Mouse (Mus musculus) forebrain, embryonic 10.5 days (tissue): ENCODE measurements around the gene Shmt2. TPM values are rescaled to one million over a fixed set of nuclear protein-coding genes. Genes with fewer than 3 reads are reported as not detected.

Source experiments
- DNase-seq: peaks from one replicate; pipeline ENCODE4 v3.0.0-alpha.2; 2017; ENCODE audit warnings: low spot score; ENCODE audit errors: extremely low spot score
- H3K27ac ChIP-seq: fragments of 300-500 bp; sonication (generic); 2 replicates; pipeline ENCODE4 v1.5.1; 2016; ENCODE audit warnings: mild to moderate bottlenecking
- H3K27me3 ChIP-seq: fragments of 300-500 bp; sonication (generic); 2 replicates; pipeline ENCODE4 v1.6.1; 2016; ENCODE audit warnings: mild to moderate bottlenecking; ENCODE audit not compliant: poor library complexity, severe bottlenecking
- H3K36me3 ChIP-seq: fragments of 300-500 bp; sonication (generic); replicated peaks from 2 replicates; pipeline ENCODE4 v1.6.1; 2016; ENCODE audit warnings: mild to moderate bottlenecking, moderate library complexity
- H3K4me1 ChIP-seq: fragments of 300-500 bp; sonication (generic); 2 replicates; pipeline ENCODE4 v1.6.1; 2016
- H3K4me3 ChIP-seq: fragments of 300-500 bp; sonication (generic); 2 replicates; pipeline ENCODE4 v1.5.1; 2016; ENCODE audit warnings: mild to moderate bottlenecking, moderate library complexity
- H3K9me3 ChIP-seq: fragments of 300-500 bp; sonication (generic); 2 replicates; pipeline ENCODE4 v1.6.1; 2016; ENCODE audit warnings: mild to moderate bottlenecking, moderate library complexity
- WGBS: fragments of 180-500 bp; shearing (Covaris S2); methylation state at CpG from one replicate; pipeline ENCODE4 v1.1.7; 2016; 5-methylcytosine and 5-hydroxymethylcytosine counted together
- polyA plus RNA-seq: library from polyadenylated mRNA; unstranded; fragments of >200 nt; fragmentation: Nextera tagmentation; extraction: Ambion mirVana; gene quantifications from 2 replicates; pipeline ENCODE4 v1.2.1, GENCODE M21; 2016

The Shmt2 gene
- polyA plus RNA-seq, 1 experiment from 2014 or later: 129 TPM

DNA sequence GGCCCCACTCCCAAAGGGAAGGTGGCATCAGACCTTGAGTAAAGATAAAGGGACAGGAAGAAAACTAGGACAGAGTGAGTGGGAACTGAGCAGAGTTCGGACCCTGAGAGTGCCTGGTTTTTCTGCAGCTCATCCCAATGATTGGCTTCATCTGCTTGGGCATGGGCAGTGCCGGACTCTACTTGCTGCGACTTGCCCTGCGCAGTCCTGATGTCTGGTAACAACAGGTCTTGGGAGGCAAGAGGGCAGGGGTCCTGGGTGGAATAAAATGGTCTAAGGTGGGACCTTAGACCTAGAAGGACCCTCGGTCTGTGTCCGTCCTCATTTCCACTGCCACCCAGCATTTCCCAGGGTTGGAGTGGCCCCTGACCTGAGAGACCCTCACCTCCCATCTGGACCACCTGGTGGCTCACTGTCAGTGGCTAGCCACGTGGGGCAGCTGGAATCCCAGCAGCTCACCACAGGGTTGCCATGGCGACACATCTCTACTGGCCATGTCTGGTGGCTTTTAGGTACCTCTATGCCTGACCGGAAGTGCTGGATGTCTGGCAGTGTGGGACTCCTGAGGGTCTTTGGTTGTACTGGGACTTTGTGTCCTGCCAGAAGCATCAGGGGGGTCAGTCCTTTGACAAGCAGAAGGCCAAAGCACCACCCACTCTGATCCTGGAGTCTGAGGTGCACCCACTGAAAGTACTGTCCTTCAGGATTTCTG is 6.8 kb downstream of the Shmt2 start:
- H3K36me3 ChIP-seq: peaks cover 36% of the 10 kb centered on the region
- peaks cover 11% of the 10 kb centered on the region; the same call in 1 of the 2 replicates for H3K9me3 ChIP-seq
- DNase-seq: no peak
- peaks cover 83% of the 10 kb centered on the region for H3K4me1 ChIP-seq
- peak overlapping the region; percentile 40 for H3K4me3 ChIP-seq
- 26% methylated on average over 9 of the region's 9 CpGs for WGBS
- H3K27ac ChIP-seq: peak overlapping the region; percentile 83
- H3K27me3 ChIP-seq: peaks cover 100% of the 10 kb centered on the region

DNA sequence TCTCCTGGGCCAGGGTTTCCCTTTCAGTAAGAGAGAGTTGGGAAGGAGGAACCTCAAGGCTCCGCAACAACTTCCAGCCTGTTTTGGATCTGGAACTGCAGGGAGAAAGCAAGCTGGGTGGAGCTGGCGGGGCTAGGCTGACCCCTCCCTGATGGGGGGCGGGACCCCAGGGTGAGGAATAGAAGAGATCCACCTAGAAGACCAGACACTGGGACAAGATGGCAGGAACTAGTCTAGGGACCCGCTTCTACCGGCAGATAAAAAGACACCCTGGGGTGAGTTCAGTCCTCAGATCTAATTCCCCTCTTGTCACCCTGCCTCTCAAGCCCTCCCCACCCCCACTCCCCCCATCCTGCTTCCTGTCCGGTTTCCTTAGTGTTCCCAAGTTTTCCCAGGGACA is 7.5 kb downstream of the Shmt2 start, which contains the start of gene Ndufa4l2:
Gene Ndufa4l2, plus strand, starts transcription at position 204 of the 400 bp plus-strand sequence.
- Histone ChIP-seq H3K4me1 (peaks cover 83% of the 10 kb centered on the region), H3K9me3 (peaks cover 9% of the 10 kb centered on the region; the same call in 1 of the 2 replicates), H3K27me3 (peaks cover 100% of the 10 kb centered on the region), H3K27ac (peak within 1 kb of the TSS; percentile 83), H3K4me3 (peak within 1 kb of the TSS; percentile 56), H3K36me3 (peaks cover 29% of the 10 kb centered on the region)
- 3% methylated on average over 6 of the region's 6 CpGs for WGBS
- DNase-seq: peak; percentile 15

DNA sequence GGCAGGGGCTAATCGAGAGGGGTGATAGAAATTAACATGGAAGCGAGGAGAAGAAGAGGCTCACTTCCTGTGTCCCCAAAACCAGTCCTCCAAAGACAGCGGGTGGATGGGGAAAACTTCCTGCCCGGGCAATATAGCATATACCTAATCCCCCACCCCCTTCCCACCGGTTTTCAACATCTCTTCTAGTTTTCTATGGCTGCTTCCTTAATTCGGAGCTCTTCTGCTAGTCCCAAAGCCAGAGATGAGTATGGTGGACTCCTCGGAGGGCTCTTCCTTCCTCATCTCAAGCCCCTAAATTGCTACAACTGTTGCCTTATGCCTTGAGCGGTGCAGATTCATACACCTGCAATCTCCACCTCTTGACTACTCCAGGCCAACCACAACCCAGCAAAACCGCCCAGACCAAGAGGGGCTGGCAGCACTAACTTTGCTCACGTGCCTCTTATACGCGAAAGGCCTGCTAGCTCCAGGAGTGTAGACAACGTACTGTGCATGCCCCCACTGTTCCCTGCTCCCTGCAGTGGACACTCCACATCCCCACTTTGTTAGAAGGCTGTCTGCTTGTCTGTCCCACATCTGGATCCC is 8.0 kb downstream of the Shmt2 start:
- peak overlapping the region; percentile 56 for H3K4me3 ChIP-seq
- DNase-seq: peak; percentile 21

DNA sequence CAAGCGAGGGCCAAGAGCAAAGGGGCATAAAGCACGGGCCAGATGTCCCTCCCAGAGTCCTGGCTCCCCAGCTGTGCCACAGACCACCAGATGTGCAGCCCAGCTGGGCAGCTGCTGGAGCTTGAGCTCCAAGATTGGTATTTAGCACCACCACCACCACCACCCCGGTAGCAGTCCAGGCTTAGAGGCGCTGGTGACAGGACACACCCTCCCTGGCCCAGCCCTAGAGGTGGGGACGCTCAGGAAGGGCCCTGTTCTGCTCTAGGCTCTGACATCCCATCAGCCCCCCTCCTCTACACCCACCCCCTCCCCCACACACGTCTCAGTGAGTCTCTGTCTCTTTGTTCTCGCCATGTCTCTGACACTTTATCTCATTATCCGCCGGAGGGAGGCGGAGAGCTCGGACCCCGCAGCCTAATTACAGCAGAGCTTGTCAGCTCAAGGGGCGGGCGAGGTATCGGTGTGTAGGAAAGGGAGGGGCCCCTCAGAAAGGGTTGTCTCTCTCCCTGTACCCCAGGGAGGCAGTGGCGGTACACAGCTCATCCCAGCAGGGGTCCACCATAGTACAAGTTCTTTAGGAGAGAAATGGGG is 8.6 kb downstream of the Shmt2 start:
- Histone ChIP-seq H3K4me1 (peaks cover 95% of the 10 kb centered on the region), H3K9me3 (no peaks in the 10 kb centered on the region; the same call in 1 of the 2 replicates), H3K4me3 (peak overlapping the region; percentile 56), H3K27me3 (peaks cover 100% of the 10 kb centered on the region), H3K36me3 (peaks cover 17% of the 10 kb centered on the region), H3K27ac (peak overlapping the region; percentile 83)
- WGBS: under 1% methylated on average over 16 of the region's 16 CpGs
- peak; percentile 65 for DNase-seq

More for the DNA sequence above, 8.0 kb downstream of the Shmt2 start:
- Histone ChIP-seq H3K9me3 (peaks cover 4% of the 10 kb centered on the region; the same call in 1 of the 2 replicates), H3K36me3 (peaks cover 24% of the 10 kb centered on the region), H3K27me3 (peaks cover 100% of the 10 kb centered on the region), H3K4me1 (peaks cover 89% of the 10 kb centered on the region), H3K27ac (peak overlapping the region; percentile 83)
- WGBS: 7% methylated on average over 13 of the region's 13 CpGs

DNA sequence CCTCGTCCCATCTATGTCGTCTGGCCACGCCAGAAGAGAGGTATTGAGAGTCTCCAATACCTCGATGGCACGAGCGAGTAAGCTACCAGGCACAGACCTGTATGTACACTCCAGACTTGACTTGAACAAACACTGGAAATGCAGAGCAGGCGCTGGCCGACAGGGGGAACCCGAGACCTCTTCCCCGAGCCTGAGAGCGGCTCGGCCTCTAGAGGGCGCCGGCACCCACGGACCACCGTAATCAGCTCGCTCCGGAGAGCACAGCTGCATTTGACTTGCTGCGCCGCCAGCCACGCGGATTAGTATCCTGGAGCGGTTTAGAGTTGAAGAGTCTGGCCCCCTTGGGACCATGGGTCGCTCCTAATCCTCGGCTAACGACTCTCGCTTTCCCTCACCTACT is 9.4 kb downstream of the Shmt2 start:
- H3K27me3 ChIP-seq: peaks cover 100% of the 10 kb centered on the region
- whole genome bisulfite sequencing: under 1% methylated on average over 27 of the region's 27 CpGs
- H3K4me1 ChIP-seq: peaks cover 100% of the 10 kb centered on the region
- H3K9me3 ChIP-seq: no peaks in the 10 kb centered on the region
- H3K36me3 ChIP-seq: peaks cover 10% of the 10 kb centered on the region
- peak; percentile 95 for DNase-seq
- H3K27ac ChIP-seq: peak overlapping the region; percentile 83
- peak overlapping the region; percentile 56 for H3K4me3 ChIP-seq

DNA sequence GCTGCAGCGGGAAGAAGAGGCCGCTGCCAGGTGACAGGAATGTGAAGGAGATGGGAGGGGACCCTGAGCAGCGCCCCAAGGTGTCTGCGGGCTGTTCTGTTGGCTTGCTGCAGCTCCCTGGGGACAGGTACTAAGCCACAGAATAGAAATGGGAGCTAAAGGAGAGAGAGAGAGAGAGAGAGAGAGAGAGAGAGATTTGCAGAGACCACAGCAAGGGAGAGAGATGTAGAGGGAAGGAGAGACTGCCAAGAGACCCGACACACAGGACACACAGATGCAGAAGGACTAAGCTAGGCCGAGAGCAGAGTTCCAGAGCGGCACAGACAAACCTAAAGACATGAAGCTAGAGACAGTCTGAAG is 10.0 kb downstream of the Shmt2 start:
- Histone ChIP-seq H3K27ac (peak overlapping the region; percentile 83), H3K27me3 (peaks cover 100% of the 10 kb centered on the region), H3K4me1 (peaks cover 98% of the 10 kb centered on the region), H3K36me3 (peaks cover 4% of the 10 kb centered on the region), H3K4me3 (peak overlapping the region; percentile 56), H3K9me3 (no peaks in the 10 kb centered on the region)
- no peak for DNase-seq
- WGBS: 3% methylated on average over 7 of the region's 7 CpGs

DNA sequence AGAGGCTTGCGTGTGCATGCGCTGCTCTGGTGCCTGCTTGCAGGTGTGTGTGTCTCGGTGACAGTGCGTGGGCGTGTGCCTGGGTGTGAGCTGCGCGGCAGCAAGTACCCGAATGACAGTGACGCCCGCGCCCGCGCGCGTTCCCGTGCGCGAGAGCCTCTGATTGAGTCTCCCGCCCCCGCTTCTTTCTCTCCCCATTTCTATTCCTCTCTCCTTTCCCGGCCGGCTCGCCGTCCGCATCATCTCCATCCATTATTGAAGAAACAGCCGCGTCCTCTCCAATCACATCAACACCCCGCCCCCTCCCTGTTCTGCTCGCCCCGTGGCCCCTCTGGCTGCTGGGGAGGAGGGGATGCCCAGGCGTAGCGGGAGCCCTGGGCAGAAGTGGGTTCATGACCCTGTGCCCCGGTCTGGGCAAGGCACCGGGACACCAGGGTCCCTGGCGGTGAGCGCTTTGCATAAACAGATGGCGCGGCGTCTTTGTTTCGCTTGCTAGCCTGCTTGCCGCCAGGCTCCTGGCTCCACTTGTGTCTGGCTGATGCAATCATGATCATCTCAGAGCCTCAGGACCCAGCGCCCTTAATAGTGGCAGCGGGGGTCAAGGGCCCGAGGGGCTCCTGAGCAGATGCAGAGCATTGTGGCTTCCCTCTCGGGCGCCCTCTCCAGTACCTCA is 10.5 kb downstream of the Shmt2 start:
- under 1% methylated on average over 46 of the region's 46 CpGs for WGBS
- DNase-seq: peak; percentile 66
- H3K27ac ChIP-seq: peak overlapping the region; percentile 83
- peaks cover 100% of the 10 kb centered on the region for H3K27me3 ChIP-seq
- no peaks in the 10 kb centered on the region; the same call in 1 of the 2 replicates for H3K36me3 ChIP-seq
- peak overlapping the region; percentile 56 for H3K4me3 ChIP-seq
- peaks cover 93% of the 10 kb centered on the region for H3K4me1 ChIP-seq
- no peaks in the 10 kb centered on the region for H3K9me3 ChIP-seq

DNA sequence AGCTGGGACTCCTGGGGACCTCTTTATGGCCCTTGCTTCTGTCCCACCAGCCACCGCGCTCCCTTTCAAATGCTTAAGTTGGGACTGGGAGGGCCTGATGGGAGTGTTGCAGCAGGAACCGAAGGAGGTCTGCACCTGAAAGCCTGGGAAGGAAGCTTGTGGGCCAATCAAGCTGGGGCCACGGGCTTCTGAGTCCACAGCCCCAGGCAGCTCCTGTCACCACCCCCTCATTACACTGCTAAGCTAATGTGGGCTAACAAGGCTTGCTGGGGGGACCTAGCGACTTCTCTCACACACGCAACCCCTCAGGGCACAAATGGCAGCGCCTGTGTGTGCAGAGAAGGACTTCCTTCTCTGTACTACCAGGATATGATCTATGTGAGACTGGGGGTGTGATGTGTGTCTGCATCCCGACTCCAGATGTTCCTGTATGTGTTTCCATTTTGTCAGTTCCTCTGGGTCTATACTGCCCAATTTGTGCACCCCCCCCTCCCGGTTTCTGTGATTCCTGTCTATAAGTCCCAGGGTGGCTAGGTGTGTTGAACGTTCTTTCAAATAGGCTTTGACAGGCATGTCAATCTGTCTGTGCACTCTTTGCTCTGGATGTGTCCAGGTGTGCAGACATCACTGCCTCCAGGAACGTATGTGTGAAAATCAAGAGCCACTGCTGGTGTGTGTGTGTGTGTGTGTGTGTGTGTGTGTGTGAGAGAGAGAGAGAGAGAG is 11.2 kb downstream of the Shmt2 start:
- Histone ChIP-seq H3K27me3 (peaks cover 100% of the 10 kb centered on the region), H3K9me3 (no peaks in the 10 kb centered on the region), H3K27ac (peak overlapping the region; percentile 83), H3K4me1 (peaks cover 86% of the 10 kb centered on the region), H3K4me3 (peak overlapping the region; percentile 56), H3K36me3 (no peaks in the 10 kb centered on the region)
- DNase-seq: peak; percentile 42
- WGBS: 5% methylated on average over 11 of the region's 11 CpGs

DNA sequence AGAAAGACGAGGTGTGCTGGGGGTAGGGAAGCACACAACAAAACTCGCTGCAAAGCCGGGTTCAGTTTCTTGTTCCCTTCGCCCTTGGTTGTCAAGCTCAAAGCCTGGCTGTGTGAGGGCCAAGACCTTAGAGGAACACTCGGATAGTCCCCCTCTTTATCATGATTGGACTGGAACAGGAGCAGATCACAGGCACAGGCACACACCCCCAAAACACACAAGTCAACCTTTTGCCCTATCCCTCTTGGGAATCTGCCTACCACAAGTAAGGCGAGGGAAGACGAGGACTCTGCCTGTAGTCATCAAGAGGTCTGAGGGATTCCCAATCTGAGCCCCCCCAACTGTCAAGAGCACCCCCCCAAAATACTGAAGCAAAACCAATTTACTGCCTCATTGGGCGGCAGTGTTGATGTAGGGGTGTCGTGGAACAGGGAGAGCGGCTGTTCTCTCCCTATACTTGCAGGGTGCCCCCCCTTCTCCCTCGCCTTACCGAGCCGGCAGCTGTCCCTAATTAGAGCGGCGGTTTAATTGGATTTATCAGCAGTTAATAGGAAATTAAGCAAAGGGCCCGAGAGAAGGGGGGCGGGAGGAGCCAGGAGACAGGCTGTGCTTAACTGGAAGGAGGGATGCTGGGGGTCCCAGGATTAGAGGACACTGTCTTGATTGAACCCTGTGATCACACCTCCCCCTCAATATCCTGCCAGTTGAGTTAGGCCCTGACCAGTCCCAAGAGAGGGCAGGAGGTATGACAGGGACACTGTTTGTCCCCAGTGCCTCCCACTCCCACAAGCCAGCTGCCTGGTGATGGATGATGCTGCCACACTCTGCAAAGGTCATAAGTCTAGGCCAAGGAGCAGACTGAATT is 12.2 kb downstream of the Shmt2 start:
- H3K36me3 ChIP-seq: no peaks in the 10 kb centered on the region
- peaks cover 99% of the 10 kb centered on the region for H3K27me3 ChIP-seq
- H3K9me3 ChIP-seq: no peaks in the 10 kb centered on the region
- H3K27ac ChIP-seq: peak overlapping the region; percentile 83
- H3K4me1 ChIP-seq: peaks cover 76% of the 10 kb centered on the region
- WGBS: 2% methylated on average over 17 of the region's 17 CpGs
- peak overlapping the region; percentile 56 for H3K4me3 ChIP-seq
- DNase-seq: peak; percentile 36

DNA sequence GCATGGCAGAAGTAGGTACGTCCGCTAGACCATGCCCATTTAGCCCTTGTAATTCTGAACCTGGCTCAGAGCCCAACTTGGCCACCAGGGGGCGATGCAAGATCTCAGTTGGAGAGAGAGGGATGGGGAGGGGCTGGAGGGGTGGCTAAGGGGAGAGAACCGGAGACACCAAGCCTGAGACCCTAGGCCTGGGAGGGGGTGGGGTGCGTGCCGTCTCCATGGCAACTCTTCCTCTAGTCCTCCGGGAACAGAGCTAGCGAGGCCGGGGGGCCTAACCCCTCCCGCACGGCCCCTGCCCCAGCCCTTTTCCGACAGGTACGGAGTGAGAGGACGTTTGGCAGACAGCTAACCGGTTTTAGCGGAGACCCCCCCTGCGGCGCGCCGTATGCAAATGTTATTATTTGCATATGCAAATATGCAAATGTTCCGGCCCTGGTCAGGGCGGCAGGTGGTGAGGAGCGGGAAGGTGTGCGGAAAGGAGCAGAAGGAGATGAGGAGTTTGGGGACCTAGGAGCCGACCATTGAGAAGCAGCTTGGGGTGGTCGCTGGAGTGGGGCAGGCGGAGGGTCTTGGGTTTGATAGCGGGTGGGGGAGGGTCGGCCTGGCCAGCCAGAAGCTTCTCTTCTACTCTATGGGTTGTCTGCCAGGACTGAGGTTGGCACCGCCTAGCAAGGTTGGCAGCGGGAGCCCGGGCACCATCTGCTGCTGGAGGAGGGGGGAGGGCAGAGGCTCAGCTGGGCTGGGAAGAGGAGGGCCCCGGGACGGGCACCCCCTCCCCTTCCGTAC is 13.0 kb downstream of the Shmt2 start:
- peak; percentile 95 for DNase-seq
- Histone ChIP-seq H3K4me1 (peaks cover 68% of the 10 kb centered on the region), H3K27me3 (peaks cover 91% of the 10 kb centered on the region), H3K27ac (peak overlapping the region; percentile 83), H3K36me3 (no peaks in the 10 kb centered on the region), H3K9me3 (no peaks in the 10 kb centered on the region), H3K4me3 (peak overlapping the region; percentile 56)
- under 1% methylated on average over 35 of the region's 35 CpGs for WGBS

DNA sequence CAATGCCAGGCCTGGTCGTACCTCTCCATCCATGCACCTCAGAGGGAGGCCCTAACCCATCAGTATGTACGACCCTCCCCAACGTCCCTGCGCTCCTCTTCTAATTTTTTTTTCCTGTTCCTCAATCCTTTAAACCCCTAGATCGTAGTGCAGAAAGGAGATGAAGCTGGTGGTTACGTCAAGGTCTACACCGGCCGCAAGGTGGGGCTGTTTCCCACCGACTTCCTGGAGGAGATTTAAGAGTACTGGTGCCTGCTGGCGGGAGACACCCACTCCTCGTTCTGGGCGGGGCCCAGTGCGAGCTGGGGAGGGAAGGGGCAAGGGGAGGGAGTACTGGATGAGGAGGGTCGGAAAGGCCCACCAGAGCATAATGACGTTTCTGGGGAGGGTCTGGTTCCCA is 14.0 kb downstream of the Shmt2 start:
- peak overlapping the region; percentile 56 for H3K4me3 ChIP-seq
- H3K27ac ChIP-seq: no peak overlapping the region
- H3K36me3 ChIP-seq: no peaks in the 10 kb centered on the region
- DNase-seq: peak; percentile 82
- under 1% methylated on average over 15 of the region's 15 CpGs for WGBS
- peaks cover 81% of the 10 kb centered on the region for H3K27me3 ChIP-seq
- peaks cover 58% of the 10 kb centered on the region for H3K4me1 ChIP-seq
- no peaks in the 10 kb centered on the region for H3K9me3 ChIP-seq
